Mouse (Mus musculus) midbrain, embryonic 14.5 days (tissue): ENCODE results near the gene Tnrc6c. TPM values are rescaled to one million over a fixed set of nuclear protein-coding genes. Genes with fewer than 3 reads are reported as not detected.

Experiments
- ATAC-seq: fragments of 200-750 bp; cut with Nextera tagmentation; 2 replicates; pipeline ENCODE4 v1.8.0; 2017; ENCODE audit warnings: moderate number of reproducible peaks, moderate library complexity; ENCODE audit not compliant: low FRiP score, low TSS enrichment
- DNase-seq: peaks from one replicate; pipeline ENCODE4 v3.0.0-alpha.2; 2015
- H3K27ac ChIP-seq: fragments of 300-500 bp; sonication (generic); replicated peaks from 2 replicates; pipeline ENCODE4 v1.5.1; 2014; ENCODE audit warnings: mild to moderate bottlenecking, low read depth, low read length, moderate library complexity
- H3K27me3 ChIP-seq: fragments of 300-500 bp; sonication (generic); 2 replicates; pipeline ENCODE4 v1.6.1; 2014; ENCODE audit warnings: low read length, control low read depth, mixed read lengths; ENCODE audit not compliant: control insufficient read depth, insufficient read depth
- H3K36me3 ChIP-seq: fragments of 300-500 bp; sonication (generic); 2 replicates; pipeline ENCODE4 v1.6.1; 2014; ENCODE audit warnings: low read length, control low read depth; ENCODE audit not compliant: control insufficient read depth, insufficient read depth
- H3K4me1 ChIP-seq: fragments of 300-500 bp; sonication (generic); 2 replicates; pipeline ENCODE4 v1.6.1; 2014; ENCODE audit warnings: mild to moderate bottlenecking, antibody characterized with exemption, low read length, control low read depth; ENCODE audit not compliant: control insufficient read depth, insufficient read depth
- H3K4me2 ChIP-seq: fragments of 300-500 bp; sonication (generic); 2 replicates; pipeline ENCODE4 v1.6.1; 2014; ENCODE audit warnings: mild to moderate bottlenecking, low read length, moderate library complexity
- H3K4me3 ChIP-seq: fragments of 300-500 bp; sonication (generic); replicated peaks from 2 replicates; pipeline ENCODE4 v1.5.1; 2014; ENCODE audit warnings: low read depth, low read length
- H3K9ac ChIP-seq: fragments of 300-500 bp; sonication (generic); replicated peaks from 2 replicates; pipeline ENCODE4 v1.6.1; 2014; ENCODE audit warnings: mild to moderate bottlenecking, low read length, moderate library complexity
- H3K9me3 ChIP-seq: fragments of 300-500 bp; sonication (generic); 2 replicates; pipeline ENCODE4 v1.6.1; 2016; ENCODE audit warnings: low read length, control low read depth, mixed read lengths; ENCODE audit not compliant: control insufficient read depth
- WGBS: fragments of 180-500 bp; shearing (Covaris S2); extraction: QIAGEN DNeasy Blood & Tissue Kit; methylation state at CpG from one replicate; pipeline ENCODE4 v1.1.7; 2014; 5-methylcytosine and 5-hydroxymethylcytosine counted together
- polyA plus RNA-seq: library from polyadenylated mRNA; unstranded; fragments of >200 nt; fragmentation: Nextera tagmentation; extraction: Ambion mirVana; gene quantifications from 2 replicates; pipeline ENCODE4 v1.2.1, GENCODE M21; 2014

Tnrc6c gene
- polyA plus RNA-seq, 1 experiment from 2014 or later = 34.0 TPM

GRCm38 (mm10) chr11:117646786-117647185 lies 7.3 kb upstream of the Tnrc6c start:
- H3K27ac ChIP-seq = no peak overlapping the region
- H3K4me3 ChIP-seq = no peak overlapping the region
- H3K4me2 ChIP-seq = no peak overlapping the region
- H3K27me3 ChIP-seq = no peaks in the 10 kb centered on the region
- DNase-seq = no peak
- H3K9ac ChIP-seq = no peak overlapping the region
- no peaks in the 10 kb centered on the region for H3K36me3 ChIP-seq
- no peaks in the 10 kb centered on the region for H3K4me1 ChIP-seq
- no peaks in the 10 kb centered on the region for H3K9me3 ChIP-seq
- 70% methylated on average over 4 of the region's 4 CpGs for WGBS
- no peak for ATAC-seq

GRCm38 (mm10) chr11:117648005-117648404 lies 6.1 kb upstream of the Tnrc6c start:
- H3K27ac ChIP-seq = no peak overlapping the region
- 83% methylated on average over 6 of the region's 6 CpGs for WGBS
- H3K9me3 ChIP-seq = no peaks in the 10 kb centered on the region
- H3K27me3 ChIP-seq = no peaks in the 10 kb centered on the region
- H3K4me1 ChIP-seq = peaks cover 2% of the 10 kb centered on the region; the same call in 1 of the 2 replicates
- no peak overlapping the region for H3K9ac ChIP-seq
- ATAC-seq = no peak
- H3K36me3 ChIP-seq = no peaks in the 10 kb centered on the region
- no peak for DNase-seq
- H3K4me2 ChIP-seq = no peak overlapping the region
- no peak overlapping the region for H3K4me3 ChIP-seq

GRCm38 (mm10) chr11:117650721-117651644 lies 3.1 kb upstream of the Tnrc6c start:
- WGBS = 81% methylated on average over 13 of the region's 13 CpGs
- Histone ChIP-seq H3K4me3 (no peak overlapping the region), H3K4me1 (peaks cover 6% of the 10 kb centered on the region; the same call in 1 of the 2 replicates), H3K9me3 (no peaks in the 10 kb centered on the region), H3K27ac (no peak overlapping the region), H3K9ac (no peak overlapping the region), H3K27me3 (no peaks in the 10 kb centered on the region), H3K36me3 (no peaks in the 10 kb centered on the region), H3K4me2 (no peak overlapping the region)
- ATAC-seq = no peak
- DNase-seq = no peak

- no peaks in the 10 kb centered on the region for H3K36me3 ChIP-seq
- H3K4me2 ChIP-seq = peak overlapping the region; percentile 80
- WGBS = 54% methylated on average over 3 of the region's 3 CpGs
- peaks cover 20% of the 10 kb centered on the region for H3K4me1 ChIP-seq
- no peaks in the 10 kb centered on the region for H3K27me3 ChIP-seq
- peak overlapping the region; percentile 99; the same call in 1 of the 2 replicates for H3K27ac ChIP-seq
- no peak for DNase-seq
- ATAC-seq = no peak
- H3K9ac ChIP-seq = no peak overlapping the region
- 0 out of 2 replicates have a peak overlapping the region, but pooled peaks have one; percentile 84 for H3K4me3 ChIP-seq
- no peaks in the 10 kb centered on the region for H3K9me3 ChIP-seq
These were observed 1.2 kb upstream of the Tnrc6c start for GRCm38 (mm10) chr11:117652907-117653306.

GRCm38 (mm10) chr11:117654380-117654924 lies 363 bp downstream of the Tnrc6c start:
- Histone ChIP-seq H3K9me3 (no peaks in the 10 kb centered on the region), H3K27ac (peak overlapping the region; percentile 99), H3K9ac (peak overlapping the region; percentile 99), H3K36me3 (no peaks in the 10 kb centered on the region), H3K4me3 (peak overlapping the region; percentile 84), H3K27me3 (no peaks in the 10 kb centered on the region), H3K4me1 (peaks cover 34% of the 10 kb centered on the region), H3K4me2 (peak overlapping the region; percentile 83)
- peak; percentile 100 for DNase-seq
- 1% methylated on average over 60 of the region's 71 CpGs for WGBS
- ATAC-seq = peak; percentile 96

- ATAC-seq = peak; percentile 35; the same call in 1 of the 2 replicates
- WGBS = 0% methylated on average over 57 of the region's 66 CpGs
- H3K4me2 ChIP-seq = peak overlapping the region; percentile 83
These were observed 824 bp downstream of the Tnrc6c start for GRCm38 (mm10) chr11:117654934-117655291.

GRCm38 (mm10) chr11:117655292-117656076 lies 1.4 kb downstream of the Tnrc6c start:
- WGBS = under 1% methylated on average over 79 of the region's 80 CpGs
- H3K4me1 ChIP-seq = peaks cover 40% of the 10 kb centered on the region

More at GRCm38 (mm10) chr11:117654934-117655291, 824 bp downstream of the Tnrc6c start:
- Histone ChIP-seq H3K4me1 (peaks cover 39% of the 10 kb centered on the region), H3K9ac (peak overlapping the region; percentile 99), H3K27me3 (no peaks in the 10 kb centered on the region), H3K4me3 (peak overlapping the region; percentile 84), H3K36me3 (no peaks in the 10 kb centered on the region), H3K27ac (peak overlapping the region; percentile 99), H3K9me3 (no peaks in the 10 kb centered on the region)
- no peak for DNase-seq

GRCm38 (mm10) chr11:117656077-117656401 lies 1.9 kb downstream of the Tnrc6c start:
- peaks cover 40% of the 10 kb centered on the region for H3K4me1 ChIP-seq

More at GRCm38 (mm10) chr11:117655292-117656076, 1.4 kb downstream of the Tnrc6c start:
- DNase-seq (peak; percentile 81), ATAC-seq (peak; percentile 3; the same call in 1 of the 2 replicates)
- Histone ChIP-seq H3K4me3 (peak overlapping the region; percentile 84), H3K4me2 (peak overlapping the region; percentile 83), H3K27me3 (no peaks in the 10 kb centered on the region), H3K9ac (peak overlapping the region; percentile 99), H3K9me3 (no peaks in the 10 kb centered on the region), H3K36me3 (no peaks in the 10 kb centered on the region), H3K27ac (peak overlapping the region; percentile 99)

More at GRCm38 (mm10) chr11:117656077-117656401, 1.9 kb downstream of the Tnrc6c start:
- ATAC-seq (no peak), DNase-seq (no peak)
- Histone ChIP-seq H3K4me3 (peak overlapping the region; percentile 84), H3K27me3 (no peaks in the 10 kb centered on the region), H3K27ac (peak overlapping the region; percentile 99), H3K4me2 (peak overlapping the region; percentile 83), H3K36me3 (no peaks in the 10 kb centered on the region), H3K9ac (peak overlapping the region; percentile 99), H3K9me3 (no peaks in the 10 kb centered on the region)
- WGBS = 4% methylated on average over 10 of the region's 10 CpGs
